In genomic region chr15:88919328-88919727, GRCm38 (mm10) we compare ENCODE assay signal across 14 mouse cellular contexts. TPM values are rescaled to one million over a fixed set of nuclear protein-coding genes. Genes with fewer than 3 reads are reported as not detected.
DNase-seq lines count a peak whose midpoint lies in the region; ATAC-seq lines count a peak whose summit lies in the region.
"Had no signal": no experiment of that assay in that cellular context is flagged by ENCODE, and none has a peak within 500 bp of the region (broad histone marks: within the 10 kb centered on the region; RNA-seq: fewer than 3 reads in every experiment).

No protein-coding gene starts in this region.

- H3K9ac ChIP-seq in kidney, embryonic 16.5 days (replicated peaks; ENCODE audit: low read length) = no peak overlapping the region
- H3K9ac ChIP-seq: heart, embryonic 15.5 days; lung, embryonic 15.5 days had no signal

- intact Hi-C loops in heart, postnatal 25 days (cut with DNase I) = no loop called here

- H3K27me3 ChIP-seq in kidney, embryonic 16.5 days (ENCODE audit: insufficient read depth, low read length) = no peaks in the 10 kb centered on the region
- H3K27me3 ChIP-seq: heart, embryonic 15.5 days; lung, embryonic 15.5 days had no signal

- H3K36me3 ChIP-seq in kidney, embryonic 16.5 days (ENCODE audit: insufficient read depth, low read length) = no peaks in the 10 kb centered on the region
- H3K36me3 ChIP-seq: heart, embryonic 15.5 days; lung, embryonic 15.5 days had no signal

- no peak overlapping the region for H3K4me3 ChIP-seq in kidney, embryonic 16.5 days (ENCODE audit: low read length)
- H3K4me3 ChIP-seq: erythroblast, embryonic 14.5 days; heart, embryonic 15.5 days; left cerebral cortex, adult 2 months; lung, embryonic 15.5 days had no signal

- DNase-seq in kidney, adult 18-20 months = peak; percentile 80
- peak; percentile 86 for DNase-seq in adrenal gland, postnatal 10 days
- DNase-seq in kidney, postnatal 25 days = peak; percentile 80 to 95
- DNase-seq in lung, postnatal 36 days = peak; percentile 39
- no peak for DNase-seq in gastrocnemius, adult 8-10 months (ENCODE audit: low spot score in 2 of 2)
- DNase-seq in heart, postnatal 25 days (ENCODE audit: low spot score) = no peak
- DNase-seq: gastrocnemius, postnatal 14 days had no signal

- no peak for ATAC-seq in kidney, embryonic 16.5 days (ENCODE audit: low FRiP score, low TSS enrichment)
- ATAC-seq in megakaryocyte-erythroid progenitor cell, adult 5-6 weeks (replicated peaks; ENCODE audit: low FRiP score, low TSS enrichment, poor library complexity, severe bottlenecking) = no peak

- H3K4me2 ChIP-seq in kidney, embryonic 16.5 days (replicated peaks; ENCODE audit: low read depth, low read length) = no peak overlapping the region
- H3K4me2 ChIP-seq: heart, embryonic 15.5 days; lung, embryonic 15.5 days had no signal

- no peaks in the 10 kb centered on the region for H3K9me3 ChIP-seq in kidney, embryonic 16.5 days (ENCODE audit: low read length)
- H3K9me3 ChIP-seq: heart, embryonic 15.5 days; lung, embryonic 15.5 days had no signal

- H3K27ac ChIP-seq in kidney, embryonic 16.5 days (ENCODE audit: low read length) = no peak overlapping the region
- H3K27ac ChIP-seq: heart, embryonic 15.5 days; left cerebral cortex, adult 2 months; lung, embryonic 15.5 days had no signal

- WGBS in kidney, embryonic 16.5 days = 52% methylated on average over 12 of the region's 12 CpGs

- no peaks in the 10 kb centered on the region for H3K4me1 ChIP-seq in kidney, embryonic 16.5 days (ENCODE audit: insufficient read depth, low read length)
- H3K4me1 ChIP-seq: heart, embryonic 15.5 days; lung, embryonic 15.5 days had no signal

RNA-seq across cellular contexts. Expression of gene Ttll8, which starts 34.9 kb away (rescaled TPM):
- not detected in 2 replicates for polyA plus RNA-seq in kidney, embryonic 16.5 days (2015; fragmentation: Nextera tagmentation; extraction: Ambion mirVana)
- total RNA-seq in adrenal gland, postnatal 10 days (2021) = not detected
- total RNA-seq in megakaryocyte-erythroid progenitor cell, adult 5-6 weeks (2014; fragmentation: Nextera tagmentation) = not detected in 2 replicates
- total RNA-seq in megakaryocyte-erythroid progenitor cell, adult 5-6 weeks (2017) = not detected in 2 replicates
- total RNA-seq in gastrocnemius, adult 8-10 months (2022) = not detected
- total RNA-seq in heart, postnatal 25 days (2021) = not detected
- total RNA-seq: gastrocnemius, postnatal 14 days; midbrain, postnatal 0 days had no signal
- polyA plus RNA-seq: erythroblast, embryonic 14.5 days; heart, embryonic 15.5 days; lung, embryonic 15.5 days had no signal

RNA-seq across cellular contexts. Expression of gene Pim3, which starts 57.3 kb away (rescaled TPM):
- polyA plus RNA-seq in kidney, embryonic 16.5 days (2015; fragmentation: Nextera tagmentation; extraction: Ambion mirVana) = 59.6 and 77.7 TPM in 2 replicates
- 10 to 100 TPM; 41.2 to 76.8 TPM for total RNA-seq in adrenal gland, postnatal 10 days (2021)
- total RNA-seq in megakaryocyte-erythroid progenitor cell, adult 5-6 weeks (2014; fragmentation: Nextera tagmentation) = 5.1 and 6.4 TPM in 2 replicates
- 5.5 and 12.5 TPM in 2 replicates for total RNA-seq in megakaryocyte-erythroid progenitor cell, adult 5-6 weeks (2017)
- 10 to 100 TPM; 19.5 to 42.9 (median 25.7) TPM for total RNA-seq in gastrocnemius, adult 8-10 months (2022)
- total RNA-seq in heart, postnatal 25 days (2021) = 10 to 100 TPM; 86.8 to 98.2 TPM

RNA-seq across cellular contexts. Expression of gene Mlc1, which starts 59.5 kb away (rescaled TPM):
- polyA plus RNA-seq in kidney, embryonic 16.5 days (2015; fragmentation: Nextera tagmentation; extraction: Ambion mirVana) = 0.06 TPM in 1 of 2 replicates, not detected in the other
- under 1 TPM in 1 of 2 experiments, not detected in 1; 0.09 TPM for total RNA-seq in adrenal gland, postnatal 10 days (2021)
- total RNA-seq in megakaryocyte-erythroid progenitor cell, adult 5-6 weeks (2014; fragmentation: Nextera tagmentation) = not detected in 2 replicates
- not detected in 2 replicates for total RNA-seq in megakaryocyte-erythroid progenitor cell, adult 5-6 weeks (2017)
- under 1 TPM in 1 of 4 experiments, not detected in 3; 0.09 TPM for total RNA-seq in gastrocnemius, adult 8-10 months (2022)
- total RNA-seq in heart, postnatal 25 days (2021) = not detected
- polyA plus RNA-seq: erythroblast, embryonic 14.5 days; heart, embryonic 15.5 days had no signal

Comparison
In these comparisons a context has a peak if more than half of its experiments do, and no peak if none do; other contexts are left out.
1. DNase-seq: peak in kidney, adult 18-20 months (single experiment), adrenal gland, postnatal 10 days (single experiment), kidney, postnatal 25 days (2 of 2) and lung, postnatal 36 days (single experiment); none in gastrocnemius, adult 8-10 months (0 of 2) and heart, postnatal 25 days (single experiment).